Mouse (Mus musculus) testis, adult 2 months (tissue): ENCODE data around the gene Gm1604a.
"Not testable (repeated sequence)": the region's sequence is repeated elsewhere in the genome, so short reads cannot be mapped to it uniquely, and the experiment has no call there.

Experiments used
- CTCF ChIP-seq: fragments of 200-500 bp; IDR thresholded peaks from 2 replicates; pipeline ENCODE4 v1.5.1; 2012; ENCODE audit warnings: low read depth, mild to moderate bottlenecking, inconsistent platforms, low read length, moderate library complexity; ENCODE audit not compliant: control insufficient read depth, insufficient read depth, insufficient replicate concordance
- POLR2A ChIP-seq: fragments of 200-500 bp; IDR thresholded peaks from 2 replicates; pipeline ENCODE4 v1.6.1; 2012; ENCODE audit warnings: low read depth, mild to moderate bottlenecking, inconsistent platforms, low read length, moderate library complexity; ENCODE audit not compliant: control insufficient read depth

GRCm38 (mm10) chr17:7003392-7003791 lies 22.0 kb upstream of the Gm1604a start:
- not testable (repeated sequence) for TF ChIP-seq POLR2A, CTCF
